Mouse (Mus musculus): ENCODE results near the gene Pop4.
"Not testable (repeated sequence)": the region's sequence is repeated elsewhere in the genome, so short reads cannot be mapped to it uniquely, and the experiment has no call there.

Pop4 gene

DNA sequence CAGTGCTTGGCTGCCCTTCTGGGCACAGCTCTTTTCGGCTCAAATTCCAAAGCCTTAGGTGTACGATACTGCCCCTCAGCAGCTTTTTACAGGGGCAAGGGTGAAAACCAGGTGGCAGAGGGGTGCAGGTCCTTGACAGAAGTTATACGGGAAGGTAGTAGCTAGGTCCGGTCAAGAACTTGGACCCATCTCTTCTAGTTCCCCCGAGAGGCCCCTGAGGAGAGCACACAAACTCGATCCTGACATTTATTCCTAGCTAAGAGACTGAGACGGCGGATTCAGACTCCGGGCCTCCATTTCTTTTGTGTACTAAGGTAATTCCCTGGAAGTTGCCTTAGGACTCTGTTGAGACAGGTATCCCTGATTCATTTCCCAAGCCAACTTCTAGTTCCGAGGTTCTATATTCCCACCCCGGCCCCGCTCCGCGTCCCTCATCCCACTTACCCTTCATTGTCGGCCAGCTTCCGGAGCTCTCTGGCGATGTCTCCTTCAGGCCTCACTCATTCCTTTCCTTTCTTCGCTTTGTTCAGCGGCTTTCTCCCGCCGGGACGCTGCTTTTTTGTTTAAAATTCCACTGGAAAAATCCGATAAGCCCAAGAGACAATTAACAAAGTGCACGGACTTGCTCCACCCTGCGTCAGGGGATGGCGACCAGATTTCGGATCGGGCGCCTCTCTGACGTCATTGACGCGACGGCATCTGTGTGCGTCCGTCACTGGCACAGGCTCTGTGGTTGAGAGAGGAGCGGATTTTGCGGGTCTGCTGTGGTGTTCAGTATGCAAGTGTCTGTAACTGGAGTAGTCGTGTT lies at the start of gene Pop4:
Gene Pop4 (minus strand): TSS at position 721 of the 808 bp plus-strand sequence.
- DNase-seq (ENCODE audit: low read depth): peak; percentile 94

DNA sequence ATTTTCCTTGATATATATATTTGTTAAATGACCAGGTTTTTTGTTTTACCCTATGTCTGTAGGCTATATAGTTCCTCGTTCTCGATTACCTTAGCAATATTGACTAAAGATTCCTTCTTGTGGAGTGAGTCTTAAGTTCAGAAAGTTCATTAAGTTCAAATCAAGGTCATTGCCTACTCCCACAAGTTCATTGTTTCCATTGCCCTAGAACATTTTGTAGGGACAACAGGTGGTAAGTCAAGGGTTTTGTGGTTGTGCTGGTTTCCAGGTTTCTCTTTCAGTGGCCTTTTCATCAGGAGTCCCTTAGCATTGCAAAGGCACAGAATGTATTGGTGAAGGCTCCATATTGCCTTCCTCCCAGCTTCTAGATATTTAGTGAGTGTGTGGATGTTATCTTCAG lies 49.4 kb upstream of the Pop4 start:
- no peak for DNase-seq (ENCODE audit: low read depth)

DNA sequence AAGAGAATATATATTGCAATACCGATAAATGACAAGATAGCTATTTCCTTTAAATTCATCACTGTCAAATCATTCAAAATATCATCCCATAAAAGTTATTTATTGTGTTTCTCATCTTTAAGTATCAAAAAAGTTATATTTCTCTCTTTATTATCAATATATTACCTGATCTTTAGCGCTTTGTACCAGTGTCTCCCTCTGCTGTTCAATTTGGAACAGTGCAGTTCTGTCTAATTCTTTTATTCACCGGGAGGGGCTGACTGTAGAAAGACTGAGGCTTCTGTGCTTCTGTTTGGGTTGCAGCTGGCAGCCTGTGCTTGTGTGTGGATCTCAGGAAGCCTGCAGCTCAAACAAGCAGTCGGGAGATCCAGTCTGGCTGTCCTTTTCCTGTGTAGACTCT lies 11.0 kb upstream of the Pop4 start:
- not testable (repeated sequence) for DNase-seq (ENCODE audit: low read depth)

DNA sequence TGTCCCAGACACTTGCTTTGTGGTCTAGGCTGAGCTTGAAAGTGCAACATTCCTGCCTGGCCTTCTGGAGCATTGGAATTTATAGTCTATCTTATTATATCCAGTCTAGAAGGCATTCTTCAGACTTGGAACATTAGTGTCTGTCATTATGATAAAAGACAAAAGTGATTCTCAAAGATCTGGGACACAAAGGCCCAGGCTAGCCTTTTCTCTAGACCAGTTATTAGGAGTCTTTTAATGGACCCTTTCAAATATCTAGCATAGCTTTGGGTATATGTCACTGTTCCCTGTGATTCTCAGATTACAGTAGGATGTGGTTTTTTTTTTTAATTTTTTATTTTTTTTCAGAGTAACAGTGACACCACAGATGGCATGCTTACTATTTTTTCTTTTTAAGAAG lies 1.3 kb upstream of the Pop4 start:
- DNase-seq (ENCODE audit: low read depth): no peak

GRCm38 (mm10) chr7:38271859-38272258 lies 636 bp upstream of the Pop4 start:
- peak; percentile 40 for DNase-seq (ENCODE audit: low read depth)

DNA sequence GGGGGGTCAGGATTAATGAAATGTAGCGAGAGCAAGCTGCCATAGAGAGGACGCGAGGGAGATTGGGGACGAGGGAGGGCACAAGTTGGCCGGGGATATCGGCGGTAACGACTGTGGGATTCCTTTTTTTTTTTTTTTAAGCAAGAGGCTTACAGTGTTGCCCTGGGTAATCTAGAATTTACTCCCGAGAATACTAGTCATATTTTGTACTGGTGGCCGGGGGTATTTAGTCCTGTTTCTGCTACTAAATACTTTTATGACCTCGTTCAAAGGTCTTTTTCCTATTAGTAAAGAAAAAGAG lies 238 bp upstream of the Pop4 start:
- DNase-seq (ENCODE audit: low read depth): no peak

GRCm38 (mm10) chr7:38267006-38267680 lies 4.1 kb downstream of the Pop4 start:
- DNase-seq (ENCODE audit: low read depth): peak; percentile 58

DNA sequence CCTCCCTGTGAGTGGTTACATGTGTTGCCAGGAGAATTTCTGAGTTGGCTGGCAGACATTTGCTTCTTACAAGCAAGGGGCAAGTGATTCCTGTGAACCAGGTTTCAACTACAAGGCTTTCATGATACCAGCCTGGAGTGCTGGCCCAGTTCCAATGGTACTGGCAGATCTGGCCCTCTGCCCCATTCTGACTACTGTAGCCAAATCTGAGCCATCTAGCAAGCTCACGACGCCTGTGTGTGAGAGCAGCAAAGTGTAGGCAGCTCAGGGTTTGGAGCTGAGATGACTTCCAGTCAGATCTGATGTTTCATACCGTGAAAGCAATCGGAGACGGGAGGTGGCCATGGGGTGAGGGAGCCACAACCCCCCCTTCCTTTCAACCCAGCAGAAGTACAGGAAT lies 8.8 kb downstream of the Pop4 start:
- DNase-seq (ENCODE audit: low read depth): no peak

GRCm38 (mm10) chr7:38259631-38260030 lies 11.6 kb downstream of the Pop4 start:
- no peak for DNase-seq (ENCODE audit: low read depth)

GRCm38 (mm10) chr7:38253441-38253840 lies 17.8 kb downstream of the Pop4 start:
- DNase-seq (ENCODE audit: low read depth): no peak

DNA sequence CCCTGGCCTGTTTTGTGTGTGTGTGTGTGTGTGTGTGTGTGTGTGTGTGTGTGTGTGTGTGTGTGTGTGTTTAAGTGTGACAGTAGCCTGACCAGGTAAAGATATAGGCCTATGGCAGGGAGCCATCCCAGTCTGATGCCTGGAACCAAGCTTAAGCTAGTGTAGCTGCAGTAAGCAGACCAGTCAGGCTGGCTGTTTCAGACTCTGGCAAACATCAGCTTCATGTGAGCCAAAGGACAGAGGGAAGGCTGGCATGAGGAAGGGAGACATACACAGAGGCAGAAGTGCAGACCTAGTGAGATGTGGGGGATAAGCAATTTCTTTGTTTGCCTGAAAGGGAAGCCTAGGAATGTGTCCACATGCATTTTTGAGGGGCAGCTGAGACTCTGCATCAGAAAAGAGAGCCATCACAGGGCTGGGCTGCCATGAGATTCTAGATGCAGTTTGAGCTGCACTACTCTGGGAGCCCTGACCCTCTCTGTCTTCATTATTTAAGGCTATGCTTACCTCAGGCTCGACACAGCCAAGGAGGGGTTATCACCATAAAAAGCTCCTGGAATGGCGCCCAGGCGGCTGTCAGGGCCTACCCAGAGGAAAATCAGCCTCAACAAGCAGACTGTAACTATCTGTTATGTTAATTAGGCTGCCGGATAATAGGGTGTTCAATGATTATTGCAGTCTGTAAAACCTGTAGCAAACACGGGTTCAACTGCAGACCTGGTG lies 19.6 kb downstream of the Pop4 start:
- no peak for DNase-seq (ENCODE audit: low read depth)

- no peak for DNase-seq (ENCODE audit: low read depth)
Measured at GRCm38 (mm10) chr7:38242417-38242816, 28.8 kb downstream of the Pop4 start.

DNA sequence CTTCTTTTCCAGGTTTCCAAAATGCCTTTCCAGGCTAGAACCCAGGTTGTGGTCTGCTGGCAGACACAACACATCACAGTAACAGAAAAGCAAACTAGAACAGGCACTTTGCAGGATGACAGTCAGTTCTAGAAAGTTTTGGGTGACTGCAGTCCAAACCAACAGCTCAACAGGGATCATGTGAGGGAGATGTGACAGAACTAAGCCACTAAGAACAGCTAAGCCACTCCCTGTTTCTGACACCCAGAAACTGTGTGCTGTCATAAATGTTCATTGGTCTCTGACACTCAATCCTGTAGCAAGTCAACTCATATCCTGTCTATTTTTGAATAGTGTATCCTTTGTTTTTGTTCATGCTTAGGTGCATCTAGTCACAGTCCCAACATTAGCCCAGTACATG lies 34.1 kb downstream of the Pop4 start:
- peak; percentile 16 for DNase-seq (ENCODE audit: low read depth)

DNA sequence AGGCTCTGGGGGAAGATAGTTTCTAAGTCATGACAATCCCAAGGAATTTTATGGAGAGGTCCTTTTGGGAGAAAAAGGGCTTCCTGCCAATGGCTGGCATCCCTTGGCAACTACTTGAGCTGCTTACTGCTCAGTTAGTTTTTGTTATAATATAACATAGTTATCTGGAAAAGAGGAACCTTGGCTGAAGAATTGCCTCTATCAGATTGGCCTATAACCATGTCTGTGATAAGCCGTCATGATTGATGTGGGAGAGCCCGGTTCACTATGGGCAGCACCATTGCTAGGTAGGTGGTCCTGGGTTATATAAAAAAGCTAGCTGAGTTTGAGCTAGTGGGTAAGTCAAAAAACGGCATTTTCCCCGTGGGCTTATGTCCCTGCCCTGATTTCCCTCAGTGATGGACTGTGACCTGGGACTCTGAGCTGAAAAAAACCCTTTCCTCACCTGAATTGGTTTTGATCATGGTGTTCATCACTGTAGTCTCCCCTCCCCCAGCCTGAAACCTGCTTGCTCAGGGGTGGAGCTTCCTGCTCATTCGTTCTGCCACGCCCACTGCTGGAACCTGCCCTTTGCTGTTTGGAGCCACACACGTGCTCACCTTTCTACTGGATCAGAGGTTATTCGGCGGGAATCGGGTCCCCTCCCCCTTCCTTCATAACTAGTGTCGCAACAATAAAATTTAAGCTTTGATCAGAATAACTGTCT lies 34.7 kb downstream of the Pop4 start:
- no peak for DNase-seq (ENCODE audit: low read depth)

DNA sequence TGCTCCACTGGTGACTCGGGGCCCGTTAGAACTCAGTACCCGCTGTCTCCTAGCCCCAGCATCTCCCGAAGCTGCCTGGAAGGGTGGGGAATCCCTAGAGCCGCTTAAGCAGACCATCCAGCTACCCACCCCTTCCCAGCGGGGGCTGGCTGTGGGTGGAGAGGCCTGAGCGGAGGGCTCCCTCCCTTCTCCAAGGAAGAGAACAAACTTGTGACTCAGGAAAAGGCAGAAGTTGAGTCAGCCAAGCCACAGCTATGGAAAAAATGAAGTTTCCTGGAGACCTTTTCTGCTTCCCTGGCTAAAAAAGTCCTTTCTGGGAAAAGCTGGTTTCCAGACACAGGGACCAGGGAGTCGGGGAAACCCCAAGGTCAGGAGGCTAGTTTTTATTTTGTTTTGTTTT lies 40.9 kb downstream of the Pop4 start:
- DNase-seq (ENCODE audit: low read depth): no peak

DNA sequence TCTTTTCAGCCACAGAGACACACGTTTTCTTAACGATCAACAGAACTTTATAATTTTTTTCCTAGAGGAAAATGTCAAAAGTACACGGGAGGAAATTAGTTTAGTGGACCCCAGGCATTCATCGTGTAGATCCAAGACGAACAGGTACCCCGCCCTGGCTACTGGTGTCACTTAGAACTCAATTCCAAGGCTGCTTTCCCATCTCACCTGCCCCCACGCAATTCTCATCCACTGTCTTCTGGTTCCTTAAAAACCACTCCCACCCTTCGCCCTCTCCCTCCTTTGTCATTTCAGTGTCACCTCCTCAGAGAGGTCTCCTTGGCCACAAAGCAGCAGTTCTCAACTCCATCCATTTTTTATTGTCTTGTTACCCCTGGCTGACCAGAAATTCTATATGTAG lies 42.9 kb downstream of the Pop4 start:
- DNase-seq (ENCODE audit: low read depth): no peak

DNA sequence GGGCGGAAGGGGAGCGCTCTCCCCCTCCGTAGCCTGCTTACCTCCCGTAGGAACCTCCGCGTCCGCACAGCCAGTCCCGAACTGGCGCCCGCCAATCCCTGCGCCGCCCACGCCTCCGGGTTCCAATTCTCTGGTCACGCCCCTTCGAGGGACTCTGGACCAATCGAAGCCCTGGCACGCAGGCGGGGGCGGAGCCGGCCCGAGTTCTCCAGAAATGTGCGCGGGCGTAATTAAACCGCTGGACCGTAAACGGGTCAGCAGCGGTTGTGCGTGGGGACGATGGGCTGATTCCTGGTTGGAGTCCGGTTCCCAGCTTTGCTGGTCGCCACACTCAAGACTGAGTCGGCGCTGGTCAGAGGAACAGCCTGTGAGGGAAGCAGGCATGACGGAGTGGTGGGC lies 43.3 kb downstream of the Pop4 start, which contains the start of gene Plekhf1:
Gene Plekhf1 (minus strand): TSS at position 117 of the 399 bp plus-strand sequence.
- peak; percentile 79 for DNase-seq (ENCODE audit: low read depth)

- peak; percentile 38 for DNase-seq (ENCODE audit: low read depth)
Measured at GRCm38 (mm10) chr7:38227181-38227899, 43.9 kb downstream of the Pop4 start.

DNA sequence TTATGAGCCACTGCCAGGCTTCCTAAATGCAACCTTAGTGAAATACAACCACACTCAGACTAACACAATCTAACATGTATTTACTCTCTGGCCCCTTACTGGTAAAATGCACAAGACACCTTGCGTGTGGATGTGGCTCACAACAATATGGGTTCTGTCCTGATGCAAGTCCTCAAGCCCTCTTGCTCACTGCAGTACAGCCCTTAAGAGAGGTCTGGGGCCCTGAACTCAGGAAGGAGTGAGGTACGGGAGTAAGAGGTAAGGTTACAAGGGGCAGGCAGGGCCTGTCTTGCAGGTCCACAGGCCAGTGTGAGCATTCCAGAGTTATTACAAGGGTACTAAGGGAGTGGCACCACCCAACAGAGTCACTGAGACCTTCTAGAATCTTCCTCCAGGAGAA lies 45.0 kb downstream of the Pop4 start:
- DNase-seq (ENCODE audit: low read depth): no peak

GRCm38 (mm10) chr7:38224577-38225369 lies 46.5 kb downstream of the Pop4 start:
- DNase-seq (ENCODE audit: low read depth): no peak

GRCm38 (mm10) chr7:38220866-38221265 lies 50.4 kb downstream of the Pop4 start:
- DNase-seq (ENCODE audit: low read depth): no peak
